Mouse (Mus musculus) bone marrow macrophage, adult 2 months (primary cell): ENCODE results near the gene Rbp1.

Experiments used
- CTCF ChIP-seq: IDR thresholded peaks from 2 replicates; pipeline ENCODE4 v1.5.1; 2012; ENCODE audit warnings: low read depth, mild to moderate bottlenecking, low read length, moderate library complexity
- POLR2A ChIP-seq: IDR thresholded peaks from 2 replicates; pipeline ENCODE4 v1.6.1; 2012; ENCODE audit warnings: mild to moderate bottlenecking, low read depth, low read length, borderline replicate concordance

DNA sequence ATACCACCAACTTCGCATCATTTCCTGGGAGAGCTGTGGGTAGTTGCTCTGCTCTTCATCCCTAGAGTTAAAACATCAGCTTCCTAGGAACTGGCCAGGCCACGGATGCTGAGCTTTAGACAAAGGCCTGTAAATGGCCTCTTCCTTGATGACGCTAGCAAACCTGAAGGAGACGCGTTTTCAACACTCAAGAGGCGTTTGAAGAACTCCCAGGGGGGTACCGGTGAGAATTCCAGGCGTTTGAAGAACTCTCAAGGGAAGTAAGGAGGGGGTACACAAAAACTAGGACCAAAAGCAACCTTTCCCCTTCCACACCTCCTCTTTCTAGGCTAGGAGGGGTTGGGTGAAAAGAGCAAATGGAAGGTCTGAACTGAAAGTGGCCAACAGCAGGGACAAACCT is 1.5 kb downstream of the Rbp1 start:
- TF ChIP-seq CTCF (no peak), POLR2A (no peak)
